Mouse (Mus musculus) lung, adult 2 months (tissue): ENCODE results near the gene Kdm4b.

ENCODE experiments used
- CTCF ChIP-seq: fragments of 200-500 bp; IDR thresholded peaks from 2 replicates; pipeline ENCODE4 v1.5.1; 2011; ENCODE audit warnings: mild to moderate bottlenecking, low read length, control low read depth; ENCODE audit not compliant: insufficient read depth
- POLR2A ChIP-seq: fragments of 200-500 bp; IDR thresholded peaks from 2 replicates; pipeline ENCODE4 v1.6.1; 2011; ENCODE audit warnings: low read depth, mild to moderate bottlenecking, control low read depth, low read length, borderline replicate concordance; ENCODE audit errors: extremely low read depth

- TF ChIP-seq CTCF = no peak
- no peak for TF ChIP-seq POLR2A
Observed at GRCm38 (mm10) chr17:56330345-56330744, 4.5 kb downstream of the Kdm4b start.
